Mouse (Mus musculus) MEL (cell line): ENCODE results near the gene Rab22a. TPM values are rescaled to one million over a fixed set of nuclear protein-coding genes. Genes with fewer than 3 reads are reported as not detected.

ENCODE experiments used
- DNase-seq: peaks from one replicate; pipeline ENCODE4 v3.0.0; 2011; ENCODE audit warnings: low read depth, low spot score
- H3K27ac ChIP-seq: 2 replicates; pipeline ENCODE4 v1.5.1; 2012; ENCODE audit warnings: low read depth, mild to moderate bottlenecking, control low read depth, low read length, moderate library complexity; ENCODE audit not compliant: control insufficient read depth
- H3K27me3 ChIP-seq, 2 experiments: fragments of 150-350 bp in 1 of 2; sonication (generic) in 1 of 2; 2 replicates each; pipeline ENCODE4 v1.6.1; 2012; ENCODE audit warnings: low read length in 2 of 2, mild to moderate bottlenecking in 2 of 2, improper control_type of control experiment in 1 of 2, moderate library complexity in 1 of 2; ENCODE audit not compliant: insufficient read depth in 2 of 2, control insufficient read depth in 1 of 2
- H3K36me3 ChIP-seq, 2 experiments: 2 replicates each; pipeline ENCODE4 v1.6.1; 2012 to 2014; ENCODE audit warnings: low read length in 2 of 2, improper control_type of control experiment in 1 of 2, inconsistent platforms in 1 of 2, mild to moderate bottlenecking in 1 of 2; ENCODE audit not compliant: insufficient read depth in 2 of 2, control insufficient read depth in 1 of 2
- H3K4me1 ChIP-seq, 2 experiments: fragments of 150-350 bp in 1 of 2; sonication (generic) in 1 of 2; 2 replicates each; pipeline ENCODE4 v1.6.1; 2012; ENCODE audit warnings: low read length in 2 of 2, improper control_type of control experiment in 1 of 2, mild to moderate bottlenecking in 1 of 2; ENCODE audit not compliant: insufficient read depth in 2 of 2, control insufficient read depth in 1 of 2
- H3K4me3 ChIP-seq, 2 experiments: fragments of 150-350 bp in 1 of 2; sonication (generic) in 1 of 2; 2 replicates each; pipeline ENCODE4 v1.5.1; 2012; ENCODE audit warnings: low read depth in 2 of 2, low read length in 2 of 2, mild to moderate bottlenecking in 2 of 2, moderate library complexity in 2 of 2, control low read depth in 1 of 2, improper control_type of control experiment in 1 of 2; ENCODE audit not compliant: control insufficient read depth in 1 of 2, insufficient read depth in 1 of 2
- H3K79me2 ChIP-seq: 2 replicates; pipeline ENCODE4 v1.6.1; 2012; ENCODE audit warnings: mild to moderate bottlenecking, low read length, moderate library complexity; ENCODE audit not compliant: control insufficient read depth, poor library complexity, insufficient read depth
- H3K9ac ChIP-seq: 2 replicates; pipeline ENCODE4 v1.6.1; 2012; ENCODE audit warnings: low read depth, mild to moderate bottlenecking, control low read depth, low read length, moderate library complexity; ENCODE audit not compliant: control insufficient read depth, poor library complexity, severe bottlenecking
- H3K9me3 ChIP-seq: fragments of 150-350 bp; sonication (generic); replicated peaks from 2 replicates; pipeline ENCODE4 v1.6.1; 2012; ENCODE audit warnings: mild to moderate bottlenecking, low read length, improper control_type of control experiment, moderate library complexity; ENCODE audit not compliant: insufficient read depth
- BHLHE40 ChIP-seq: IDR thresholded peaks from 2 replicates; pipeline ENCODE4 v1.6.1; 2012; ENCODE audit warnings: low read depth, mild to moderate bottlenecking, inconsistent platforms, low read length, improper control_type of control experiment, borderline replicate concordance
- CTCF ChIP-seq, 3 experiments: IDR thresholded peaks in 2 of 3; conservative IDR thresholded peaks in 1 of 3; 2 replicates each; pipeline ENCODE4 v1.5.1; 2011 to 2012; ENCODE audit warnings: low read length in 3 of 3, low read depth in 2 of 3, mild to moderate bottlenecking in 2 of 3, improper control_type of control experiment in 1 of 3, inconsistent platforms in 1 of 3, mixed read lengths in 1 of 3, moderate library complexity in 1 of 3; ENCODE audit not compliant: control insufficient read depth in 1 of 3, insufficient read depth in 1 of 3, poor library complexity in 1 of 3, severe bottlenecking in 1 of 3
- E2F4 ChIP-seq: IDR thresholded peaks from 2 replicates; pipeline ENCODE4 v1.6.1; 2011; ENCODE audit warnings: low read depth, low read length, improper control_type of control experiment, borderline replicate concordance
- ELF1 ChIP-seq: IDR thresholded peaks from 2 replicates; pipeline ENCODE4 v1.6.1; 2014; ENCODE audit warnings: low read depth, mild to moderate bottlenecking, inconsistent platforms, low read length, improper control_type of control experiment, moderate library complexity
- EP300 ChIP-seq, 2 experiments: IDR thresholded peaks; 2 replicates each; pipeline ENCODE4 v1.6.1; 2011; ENCODE audit warnings: improper control_type of control experiment in 2 of 2, low read length in 2 of 2, low read depth in 1 of 2, mild to moderate bottlenecking in 1 of 2
- ETS1 ChIP-seq: IDR thresholded peaks from 2 replicates; pipeline ENCODE4 v1.6.1; 2012; ENCODE audit warnings: low read depth, mild to moderate bottlenecking, inconsistent platforms, low read length, improper control_type of control experiment, moderate library complexity
- GABPA ChIP-seq: IDR thresholded peaks from 2 replicates; pipeline ENCODE4 v1.6.1; 2012; ENCODE audit warnings: low read depth, mild to moderate bottlenecking, inconsistent platforms, low read length, improper control_type of control experiment, moderate library complexity
- HCFC1 ChIP-seq: IDR thresholded peaks from 2 replicates; pipeline ENCODE4 v1.6.1; 2012; ENCODE audit warnings: low read depth, mild to moderate bottlenecking, inconsistent platforms, low read length, improper control_type of control experiment, moderate library complexity
- JUND ChIP-seq: IDR thresholded peaks from 2 replicates; pipeline ENCODE4 v1.6.1; 2011; ENCODE audit warnings: low read depth, mild to moderate bottlenecking, improper control_type of control experiment, low read length
- KAT2A ChIP-seq: conservative IDR thresholded peaks from 2 replicates; pipeline ENCODE4 v1.6.1; 2012; ENCODE audit warnings: low read depth, low read length, improper control_type of control experiment, inconsistent platforms
- MAFK ChIP-seq: IDR thresholded peaks from 2 replicates; pipeline ENCODE4 v1.6.1; 2011; ENCODE audit warnings: low read depth, mild to moderate bottlenecking, low read length, improper control_type of control experiment, borderline replicate concordance
- MAZ ChIP-seq: IDR thresholded peaks from 2 replicates; pipeline ENCODE4 v1.6.1; 2012; ENCODE audit warnings: low read depth, mild to moderate bottlenecking, inconsistent platforms, low read length, improper control_type of control experiment
- MEF2A ChIP-seq: IDR thresholded peaks from 2 replicates; pipeline ENCODE4 v1.6.1; 2014; ENCODE audit warnings: low read depth, mild to moderate bottlenecking, inconsistent platforms, low read length, improper control_type of control experiment; ENCODE audit not compliant: poor library complexity, insufficient replicate concordance, severe bottlenecking; ENCODE audit errors: extremely low read depth
- MXI1 ChIP-seq: IDR thresholded peaks from 2 replicates; pipeline ENCODE4 v1.6.1; 2011; ENCODE audit warnings: mild to moderate bottlenecking, low read depth, low read length, improper control_type of control experiment
- NRF1 ChIP-seq: IDR thresholded peaks from 2 replicates; pipeline ENCODE4 v1.6.1; 2014; ENCODE audit warnings: low read depth, mild to moderate bottlenecking, inconsistent platforms, low read length, improper control_type of control experiment, moderate library complexity; ENCODE audit not compliant: poor library complexity, insufficient read depth, severe bottlenecking
- POLR2AphosphoS5 ChIP-seq: IDR thresholded peaks from 2 replicates; pipeline ENCODE4 v1.6.1; 2012; ENCODE audit warnings: low read depth, borderline replicate concordance, mild to moderate bottlenecking, inconsistent platforms, low read length, moderate library complexity, mixed read lengths
- SIN3A ChIP-seq: IDR thresholded peaks from 2 replicates; pipeline ENCODE4 v1.6.1; 2012; ENCODE audit warnings: low read length, improper control_type of control experiment, inconsistent platforms
- SMC3 ChIP-seq: IDR thresholded peaks from 2 replicates; pipeline ENCODE4 v1.6.1; 2011; ENCODE audit warnings: low read depth, low read length, improper control_type of control experiment
- TCF12 ChIP-seq: IDR thresholded peaks from 2 replicates; pipeline ENCODE4 v1.6.1; 2014; ENCODE audit warnings: low read depth, mild to moderate bottlenecking, inconsistent platforms, low read length, improper control_type of control experiment, moderate library complexity
- UBTF ChIP-seq: IDR thresholded peaks from 2 replicates; pipeline ENCODE4 v1.6.1; 2012; ENCODE audit warnings: low read depth, mild to moderate bottlenecking, inconsistent platforms, low read length, improper control_type of control experiment, moderate library complexity, borderline replicate concordance; ENCODE audit not compliant: insufficient read depth
- USF2 ChIP-seq, 2 experiments: IDR thresholded peaks; 2 replicates each; pipeline ENCODE4 v1.6.1; 2011 to 2012; ENCODE audit warnings: improper control_type of control experiment in 2 of 2, low read length in 2 of 2, borderline replicate concordance in 1 of 2, inconsistent platforms in 1 of 2, low read depth in 1 of 2, mild to moderate bottlenecking in 1 of 2; ENCODE audit not compliant: insufficient read depth in 1 of 2
- ZC3H11A ChIP-seq: IDR thresholded peaks from 2 replicates; pipeline ENCODE4 v1.6.1; 2012; ENCODE audit warnings: low read depth, mild to moderate bottlenecking, inconsistent platforms, low read length, improper control_type of control experiment
- ZKSCAN1 ChIP-seq: IDR thresholded peaks from 2 replicates; pipeline ENCODE4 v1.6.1; 2012; ENCODE audit warnings: low read depth, mild to moderate bottlenecking, inconsistent platforms, low read length, improper control_type of control experiment, moderate library complexity
- ZMIZ1 ChIP-seq: IDR thresholded peaks from 2 replicates; pipeline ENCODE4 v1.6.1; 2012; ENCODE audit warnings: low read depth, mild to moderate bottlenecking, inconsistent platforms, low read length, improper control_type of control experiment, moderate library complexity
- polyA plus RNA-seq, 2 experiments: library from polyadenylated mRNA; stranded (reverse) in 1 of 2; unstranded in 1 of 2; fragments of >175 nt in 1 of 2; fragments of >200 nt in 1 of 2; gene quantifications; 2 replicates each; pipeline versions ENCODE4 v1.2.1 to v1.2.4; 2012; ENCODE audit warnings: low replicate concordance in 2 of 2, low read depth in 1 of 2; ENCODE audit not compliant: insufficient read length in 2 of 2, insufficient read depth in 1 of 2, missing spikeins in 1 of 2
- total RNA-seq: library from RNA; depleted of rRNA; stranded (reverse); fragments of 300-350 nt; gene quantifications from 2 replicates; pipeline ENCODE4 v1.2.3, GENCODE M21; 2012

Rab22a gene
- total and polyA plus RNA-seq, 3 experiments = 8.9 to 15.8 TPM; not detected in 1

GRCm38 (mm10) chr2:173642262-173642999 lies 17.1 kb upstream of the Rab22a start:
- Histone ChIP-seq H3K9me3 (no peaks in the 10 kb centered on the region), H3K27ac (no peak overlapping the region), H3K79me2 (no peaks in the 10 kb centered on the region), H3K4me3 (no peak overlapping the region), H3K4me1 (no peaks in the 10 kb centered on the region), H3K36me3 (no peaks in the 10 kb centered on the region), H3K27me3 (no peaks in the 10 kb centered on the region), H3K9ac (no peak overlapping the region)
- no peak for DNase-seq
- no peak for TF ChIP-seq POLR2AphosphoS5
- TF ChIP-seq GABPA = no peak
- TF ChIP-seq ZKSCAN1 = no peak
- no peak for TF ChIP-seq MAZ
- no peak for TF ChIP-seq SMC3
- no peak for TF ChIP-seq E2F4
- no peak for TF ChIP-seq SIN3A
- TF ChIP-seq HCFC1 = no peak
- no peak for TF ChIP-seq ELF1
- TF ChIP-seq JUND = no peak
- TF ChIP-seq USF2 (IDR thresholded peaks at IDR 0.05; ENCODE audit: borderline replicate concordance in 1 of 2, insufficient read depth in 1 of 2, low read depth in 1 of 2, low read length in 2 of 2) = no peak
- TF ChIP-seq TCF12 = no peak
- TF ChIP-seq UBTF = no peak
- TF ChIP-seq MAFK = no peak
- no peak for TF ChIP-seq MXI1

GRCm38 (mm10) chr2:173647197-173647911 lies 12.2 kb upstream of the Rab22a start:
- Histone ChIP-seq H3K9ac (no peak overlapping the region), H3K27me3 (no peaks in the 10 kb centered on the region), H3K4me3 (no peak overlapping the region), H3K9me3 (no peaks in the 10 kb centered on the region), H3K79me2 (no peaks in the 10 kb centered on the region), H3K36me3 (no peaks in the 10 kb centered on the region), H3K4me1 (no peaks in the 10 kb centered on the region), H3K27ac (no peak overlapping the region)
- DNase-seq = no peak
- TF ChIP-seq BHLHE40 (no peak), ZKSCAN1 (no peak), ZMIZ1 (no peak), EP300 (IDR thresholded peaks at IDR 0.05; ENCODE audit: low read depth in 1 of 2, low read length in 2 of 2) (no peak), SMC3 (no peak), MEF2A (no peak), GABPA (no peak), NRF1 (no peak), ZC3H11A (no peak), ETS1 (no peak), CTCF (IDR thresholded peaks at IDR 0.05 in 2 of 3, conservative IDR thresholded peaks at IDR 0.05 in 1 of 3; ENCODE audit: control insufficient read depth in 1 of 3, insufficient read depth in 1 of 3, low read depth in 2 of 3, low read length in 3 of 3, poor library complexity in 1 of 3, severe bottlenecking in 1 of 3) (no peak), KAT2A (no peak), TCF12 (no peak)
